Mouse (Mus musculus) T-cell, adult 2 months (primary cell): ENCODE data around the gene Rhob.

ENCODE experiments used
- DNase-seq: peaks from one replicate; pipeline ENCODE4 v3.0.0; 2022; ENCODE audit warnings: low spot score

The Rhob gene

GRCm38 (mm10) chr12:8499871-8500596 lies at the start of gene Rhob:
Gene Rhob (minus strand): TSS chr12:8500009.
- peak; percentile 73 for DNase-seq

DNA sequence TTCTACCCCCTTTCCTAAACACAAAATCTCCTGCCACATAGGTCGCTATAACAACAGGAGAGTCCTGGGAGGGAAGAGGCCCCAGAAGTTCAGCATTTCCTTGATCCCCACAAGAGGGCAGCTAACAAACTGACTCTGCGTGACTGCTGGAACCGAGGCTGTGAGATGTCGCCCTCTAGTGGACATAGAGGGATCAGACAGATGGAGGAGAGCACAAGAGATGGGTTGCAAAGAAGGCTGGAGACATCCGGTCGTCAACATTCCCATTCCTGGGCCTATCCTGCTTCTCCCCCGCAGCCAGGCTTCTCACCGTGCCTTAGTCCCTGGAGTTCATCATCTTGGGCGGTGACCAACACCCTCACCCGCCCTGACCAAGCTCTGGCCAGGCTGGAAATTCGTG lies 47.5 kb upstream of the Rhob start:
- peak; percentile 56 for DNase-seq

DNA sequence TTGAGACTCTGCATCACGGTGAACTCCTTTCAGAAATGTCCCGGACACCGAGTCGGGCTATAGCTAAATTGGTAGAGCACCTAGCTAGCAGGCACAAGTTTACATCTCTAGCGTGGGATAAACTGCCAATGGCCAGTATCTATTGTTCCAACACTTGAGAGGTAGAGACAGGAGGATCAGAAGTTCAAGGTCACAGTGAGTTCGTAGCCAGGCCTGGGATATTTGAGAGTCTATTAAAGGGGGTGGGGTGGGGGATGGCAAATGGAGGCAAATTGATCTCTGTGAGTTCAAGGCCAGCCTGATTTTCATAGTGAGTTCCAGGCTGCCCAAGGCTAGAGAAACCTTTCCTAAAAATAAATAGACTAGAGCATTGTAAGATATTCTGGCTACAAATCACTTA lies 47.0 kb upstream of the Rhob start:
- no peak for DNase-seq

DNA sequence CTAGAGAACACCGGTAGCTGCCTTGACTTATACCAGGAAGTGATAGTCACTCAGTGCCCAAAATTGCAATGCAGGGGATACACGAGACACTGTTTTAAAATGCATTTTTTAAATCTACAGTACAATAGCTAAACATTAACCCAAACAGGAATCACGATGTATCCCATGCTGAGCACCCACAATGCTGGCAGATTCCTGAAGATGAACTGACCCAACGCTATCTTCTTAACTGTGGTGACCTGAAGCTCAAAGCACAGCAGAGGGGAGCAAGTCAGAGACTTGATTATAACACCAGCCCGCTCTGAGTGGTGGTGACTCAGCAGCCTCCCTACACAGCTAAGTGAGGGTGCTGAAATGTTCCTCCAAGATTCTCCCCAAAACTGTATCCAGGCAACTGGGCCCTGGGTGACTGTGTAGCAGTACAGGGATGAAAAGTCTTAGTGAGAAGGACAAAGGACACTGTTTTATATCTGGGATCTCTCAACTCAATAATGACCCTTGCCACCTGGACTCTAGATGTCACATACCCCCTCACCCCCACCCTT lies 45.3 kb upstream of the Rhob start:
- no peak for DNase-seq

DNA sequence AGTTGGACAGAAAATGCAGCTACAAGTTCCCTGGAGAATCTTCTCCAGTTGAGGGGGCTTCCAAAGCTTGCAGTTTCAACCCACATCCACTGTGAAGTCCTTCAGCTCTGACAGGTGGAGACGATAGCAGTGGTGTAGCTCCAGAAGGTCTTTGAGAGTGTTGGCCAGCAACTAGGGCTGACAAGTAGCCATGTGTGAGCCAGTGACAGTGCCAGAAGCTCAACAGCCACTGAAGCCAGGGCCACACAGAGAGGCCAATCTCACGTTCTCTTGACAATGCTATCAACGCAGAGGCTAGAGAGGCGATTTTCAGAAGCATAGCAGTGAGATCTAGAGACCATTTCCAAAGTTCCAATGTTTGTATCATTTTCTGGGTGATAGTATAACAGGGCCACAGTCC lies 42.6 kb upstream of the Rhob start:
- no peak for DNase-seq

DNA sequence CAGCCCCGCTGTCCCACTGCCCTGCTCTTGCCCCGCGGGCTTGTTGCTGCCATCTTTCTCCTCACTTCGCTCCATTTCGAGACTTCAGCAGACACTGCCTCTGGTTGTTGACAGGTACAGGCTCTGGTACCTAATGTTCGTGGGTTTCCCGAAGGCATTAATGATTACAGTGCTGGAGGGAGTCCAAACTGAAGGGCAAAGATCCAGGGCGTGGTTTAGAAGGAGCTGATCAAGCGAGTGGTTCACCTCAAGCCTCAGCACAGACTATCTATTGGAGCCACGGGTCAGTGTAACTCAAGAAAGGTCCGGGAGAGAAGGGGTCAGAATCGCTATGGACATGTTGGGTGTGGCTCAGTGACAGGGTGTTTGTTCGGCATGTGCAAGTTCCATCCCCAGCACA lies 39.7 kb upstream of the Rhob start:
- no peak for DNase-seq

DNA sequence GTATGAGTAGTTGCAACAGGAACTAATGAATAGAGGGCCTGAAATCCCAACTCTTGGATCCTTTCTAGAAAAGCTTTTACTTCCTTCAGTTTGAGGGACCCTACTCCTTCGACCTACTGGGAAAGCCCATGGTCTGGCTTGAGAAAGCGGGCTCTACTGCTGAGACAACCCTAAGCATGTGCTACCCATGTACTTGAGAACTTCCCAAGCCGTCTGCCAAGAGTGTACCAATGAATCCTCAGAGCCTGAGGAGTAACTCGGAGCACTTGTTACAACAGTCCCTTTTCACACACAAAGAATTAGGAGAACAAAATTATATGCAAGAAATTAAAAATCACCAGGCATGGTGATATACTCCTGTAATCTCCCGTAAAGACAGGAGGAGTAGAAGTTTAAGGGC lies 37.5 kb upstream of the Rhob start:
- no peak for DNase-seq

DNA sequence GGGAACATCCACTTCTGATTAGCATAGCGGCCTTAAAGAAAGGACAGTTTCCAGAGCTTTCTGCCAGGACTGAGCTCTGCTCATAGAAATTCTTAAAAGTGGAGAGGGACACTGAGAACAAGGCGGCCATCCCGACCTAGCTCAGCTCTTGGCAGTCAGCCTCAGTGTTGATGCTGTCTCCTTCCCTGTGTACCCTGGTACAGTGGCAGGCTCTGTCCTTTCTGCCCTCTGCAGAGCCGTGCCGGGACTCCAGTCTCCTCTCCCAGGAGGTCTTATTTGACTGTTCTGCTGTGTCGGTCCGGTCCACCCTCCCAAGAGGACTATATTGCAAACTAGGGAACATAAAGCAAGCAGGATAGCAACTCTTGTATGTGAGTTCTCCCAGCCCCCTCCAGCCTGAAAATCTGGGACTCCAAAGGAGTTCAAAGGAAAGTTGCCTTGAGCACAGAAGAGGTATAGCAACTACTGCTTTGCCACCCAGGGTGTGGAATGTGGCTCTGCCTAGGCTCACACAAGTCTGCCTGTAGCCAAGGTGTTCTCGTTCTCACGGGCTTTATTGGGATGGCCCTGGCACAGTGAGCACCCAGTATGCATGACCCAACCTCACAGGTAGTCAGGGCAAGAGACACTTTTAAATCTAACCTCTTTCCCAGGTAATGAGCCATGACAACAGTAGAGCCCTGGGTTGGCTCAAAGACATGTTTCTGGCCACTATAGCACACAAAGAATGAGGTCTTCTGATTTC lies 36.6 kb upstream of the Rhob start:
- no peak for DNase-seq

DNA sequence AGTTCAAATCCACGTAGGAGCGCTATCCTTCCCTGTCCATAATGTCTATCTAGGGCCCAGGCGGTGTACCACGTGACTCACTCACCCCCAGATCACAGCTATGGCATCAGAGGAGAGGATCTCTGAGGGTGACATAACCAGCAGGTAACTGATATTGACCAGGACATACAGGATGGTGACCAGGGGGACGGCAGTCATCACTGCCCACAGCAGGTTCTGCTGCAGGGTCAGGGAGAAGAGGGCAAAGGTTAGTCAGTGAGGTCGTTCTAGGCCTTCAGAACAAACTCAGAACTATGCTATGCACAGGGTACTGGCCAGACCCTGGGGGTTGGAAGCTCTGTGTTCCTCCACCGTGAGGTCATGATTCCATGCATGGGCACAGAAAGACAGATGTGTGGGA lies 35.8 kb upstream of the Rhob start:
- no peak for DNase-seq

DNA sequence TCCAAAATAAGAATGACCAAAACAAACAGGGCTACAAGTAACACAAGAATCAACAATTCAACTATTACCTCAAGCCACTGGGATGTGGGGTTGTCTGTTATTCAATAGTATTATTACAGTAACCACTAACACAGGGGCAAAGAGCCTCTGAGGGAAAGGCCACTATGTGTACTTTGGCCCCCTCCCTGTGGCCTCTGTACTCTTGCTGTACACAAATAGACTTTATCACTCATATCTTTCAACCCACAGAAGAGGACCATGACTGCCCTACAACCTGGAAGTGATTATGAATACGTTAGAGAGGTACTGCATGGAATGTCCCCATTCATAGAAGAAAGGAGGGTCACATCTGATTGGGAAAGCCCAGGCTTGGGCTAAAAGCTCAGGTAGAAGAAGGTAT lies 35.1 kb upstream of the Rhob start:
- no peak for DNase-seq

DNA sequence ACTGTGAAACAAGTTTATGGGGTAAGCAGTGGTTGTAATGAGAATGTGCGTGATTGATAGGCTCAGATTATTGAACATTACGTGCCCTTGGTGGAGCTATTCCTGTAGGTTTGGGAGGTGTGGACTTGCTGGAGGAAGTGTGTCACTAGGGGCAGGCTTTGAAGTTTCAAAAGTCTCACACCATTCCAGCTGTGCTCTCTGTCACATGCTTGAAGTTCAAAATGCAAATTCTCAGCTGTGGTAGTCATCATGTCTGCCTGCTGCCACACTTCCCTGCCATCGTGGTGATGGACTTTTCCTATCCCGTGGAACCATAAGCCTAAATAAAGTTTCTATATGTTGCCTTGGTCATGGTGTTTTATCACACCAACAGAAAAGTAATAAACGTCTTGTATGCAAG lies 28.0 kb upstream of the Rhob start:
- no peak for DNase-seq

DNA sequence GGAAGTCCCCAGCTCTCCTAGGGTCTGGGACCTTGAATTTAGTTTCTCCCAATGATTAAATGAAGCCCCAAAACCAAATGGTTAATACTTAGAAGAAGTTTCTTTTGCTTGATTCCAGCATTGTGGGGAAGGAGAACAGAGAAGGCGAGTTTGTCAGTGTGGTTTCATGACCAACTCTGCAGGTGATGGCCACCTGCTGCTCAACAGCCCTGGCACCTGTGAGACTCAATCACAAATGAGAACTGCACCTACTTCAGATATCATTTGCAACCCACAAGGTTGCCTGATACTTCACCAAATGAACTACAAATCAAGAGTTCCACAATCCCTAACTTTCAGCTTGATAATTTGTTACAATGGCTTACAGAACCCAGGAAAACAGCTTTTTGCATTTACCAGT lies 27.4 kb upstream of the Rhob start:
- DNase-seq = no peak

GRCm38 (mm10) chr12:8524062-8524461 lies 24.3 kb upstream of the Rhob start:
- DNase-seq = no peak

GRCm38 (mm10) chr12:8522711-8523110 lies 22.9 kb upstream of the Rhob start:
- no peak for DNase-seq

GRCm38 (mm10) chr12:8521375-8522047 lies 21.7 kb upstream of the Rhob start:
- DNase-seq = peak; percentile 80

- DNase-seq = no peak
Observed at GRCm38 (mm10) chr12:8519431-8520160, 19.8 kb upstream of the Rhob start.

- DNase-seq = no peak
Observed at GRCm38 (mm10) chr12:8511037-8511882, 11.5 kb upstream of the Rhob start.

GRCm38 (mm10) chr12:8510317-8510988 lies 10.6 kb upstream of the Rhob start:
- DNase-seq = no peak

- no peak for DNase-seq
Observed at GRCm38 (mm10) chr12:8509693-8510092, 9.9 kb upstream of the Rhob start.

- no peak for DNase-seq
Observed at GRCm38 (mm10) chr12:8506954-8507707, 7.3 kb upstream of the Rhob start.
